Mouse (Mus musculus) urinary bladder, adult 2 months (tissue): ENCODE results near the gene Gsg1l. TPM values are rescaled to one million over a fixed set of nuclear protein-coding genes. Genes with fewer than 3 reads are reported as not detected.

Source experiments
- DNase-seq: peaks from one replicate; pipeline ENCODE4 v3.0.0; 2022; ENCODE audit warnings: low spot score
- polyA plus RNA-seq: library from polyadenylated mRNA; depleted of rRNA; stranded (reverse); fragments of >200 nt; gene quantifications from 2 replicates; pipeline ENCODE4 v1.2.3, GENCODE M21; 2012

The Gsg1l gene
- polyA plus RNA-seq, 1 experiment = 0.63 TPM

DNA sequence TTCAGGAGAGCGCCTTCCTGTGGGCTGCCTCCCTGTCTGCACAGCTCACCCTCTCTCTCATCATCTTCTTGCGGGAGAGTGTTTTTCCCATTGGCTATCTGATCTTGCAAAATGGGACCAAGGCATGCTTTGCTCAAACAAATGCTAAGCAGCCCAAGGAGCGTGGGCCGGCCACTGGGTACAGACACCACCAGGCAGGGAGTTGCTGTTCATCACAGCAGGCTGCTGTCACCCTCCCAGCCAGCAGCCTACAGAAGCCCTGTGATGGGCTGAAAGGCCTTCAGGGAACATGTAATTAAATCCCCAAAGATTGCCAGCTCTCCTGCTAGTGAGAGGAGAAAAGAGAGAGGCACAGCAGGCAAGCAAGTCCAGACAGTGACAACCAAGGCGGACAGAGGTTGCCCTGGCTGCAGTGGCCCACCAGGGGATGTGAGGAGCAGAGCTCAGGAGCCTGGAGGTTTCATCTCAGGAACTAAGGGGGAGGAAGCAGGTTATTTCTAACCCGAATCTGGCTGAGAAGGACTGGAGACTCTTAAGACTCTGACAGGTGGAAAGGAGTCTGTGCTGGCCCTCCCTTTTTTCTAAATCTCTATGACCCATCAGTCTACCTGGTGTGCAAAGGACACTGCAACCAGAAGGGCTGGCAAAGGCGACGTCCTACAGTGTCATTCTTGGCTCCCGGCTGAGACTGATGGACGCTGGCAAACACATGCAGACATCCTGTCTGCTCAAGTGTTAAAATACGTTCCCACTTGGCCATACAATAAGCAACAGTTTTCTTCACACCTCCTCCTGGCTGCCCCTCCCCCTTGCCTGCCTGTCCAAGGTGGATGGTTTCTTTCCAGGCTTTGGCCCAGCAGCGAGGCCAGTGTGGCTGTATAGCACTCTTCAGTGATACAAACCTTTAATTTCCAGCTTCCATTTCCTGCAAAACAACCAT is 98.0 kb downstream of the Gsg1l start:
- no peak for DNase-seq

DNA sequence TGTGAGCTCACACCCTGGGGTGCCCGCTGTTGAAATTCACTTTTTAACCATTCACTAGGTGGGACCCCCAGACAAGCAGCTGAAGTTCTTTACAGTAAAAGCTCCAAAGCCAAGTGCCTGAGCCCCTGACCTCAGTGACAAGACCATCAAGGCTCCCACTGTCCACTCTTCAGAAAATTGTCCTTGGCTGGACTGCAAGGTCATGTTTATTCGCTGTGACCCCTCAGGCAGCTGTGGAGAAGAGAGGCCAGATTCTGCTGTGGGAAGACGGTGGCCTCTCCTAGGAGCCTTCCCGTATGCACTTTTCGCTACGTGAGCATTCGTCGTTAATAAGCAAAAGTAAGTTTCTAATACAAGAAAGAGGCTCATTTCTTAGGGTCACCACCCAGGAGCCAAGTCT is 102.6 kb downstream of the Gsg1l start:
- no peak for DNase-seq

DNA sequence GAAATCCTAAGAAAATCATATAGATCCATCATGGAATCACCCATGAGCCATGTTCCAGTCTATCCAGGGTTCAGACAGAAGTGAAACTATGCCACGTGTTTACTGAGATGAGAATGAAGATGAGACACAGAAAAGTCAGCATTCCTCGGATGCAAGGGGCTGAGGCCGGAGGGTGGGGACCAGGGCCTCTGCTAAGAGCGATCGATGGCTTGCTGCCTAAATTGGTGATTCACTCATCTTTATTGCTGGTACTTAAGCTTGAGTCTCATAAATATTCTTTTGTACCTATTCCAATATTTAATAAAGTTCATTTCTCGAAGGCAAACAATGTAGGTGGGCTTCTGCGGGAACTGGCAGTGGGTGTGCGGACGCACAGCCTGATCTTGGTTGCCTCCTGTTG is 105.5 kb downstream of the Gsg1l start:
- DNase-seq = no peak

DNA sequence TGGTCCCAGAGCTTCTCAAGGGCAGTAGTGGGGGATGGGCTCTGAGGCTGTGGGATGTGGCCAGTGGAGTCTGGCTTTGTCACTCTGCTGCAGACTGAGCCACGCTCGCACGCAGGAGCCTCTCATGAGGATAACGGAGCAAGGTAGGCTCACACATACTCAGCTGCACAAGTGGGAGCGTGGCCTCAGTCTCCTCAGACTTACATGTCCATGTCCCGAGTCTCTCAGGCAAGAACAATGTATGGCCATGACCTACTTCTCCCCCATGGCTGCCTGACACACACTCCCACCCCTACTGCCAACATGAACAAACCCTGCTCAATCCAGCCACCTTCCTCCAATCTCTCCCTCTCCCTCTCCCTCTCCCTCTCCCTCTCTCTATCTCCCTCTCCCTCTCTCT is 106.8 kb downstream of the Gsg1l start:
- DNase-seq = no peak

DNA sequence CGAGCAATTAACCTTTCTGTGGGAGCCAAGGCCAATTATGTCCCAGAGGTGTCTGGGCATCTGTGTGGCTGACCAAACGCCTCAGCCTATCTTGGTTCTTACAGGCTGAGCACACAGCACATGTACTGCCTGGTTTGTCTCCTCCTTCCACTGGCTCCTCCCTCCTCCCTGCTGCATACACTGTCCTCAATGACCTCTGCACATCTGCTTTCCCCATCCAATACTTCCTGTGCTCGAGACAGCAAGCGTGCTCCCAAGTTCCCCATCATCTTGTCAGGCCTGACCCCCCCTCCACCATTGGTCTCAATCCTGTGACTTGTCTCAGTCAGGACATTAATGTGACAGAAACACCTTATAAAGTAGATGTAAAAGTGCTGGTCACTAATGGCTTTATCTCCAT is 108.3 kb downstream of the Gsg1l start:
- no peak for DNase-seq

DNA sequence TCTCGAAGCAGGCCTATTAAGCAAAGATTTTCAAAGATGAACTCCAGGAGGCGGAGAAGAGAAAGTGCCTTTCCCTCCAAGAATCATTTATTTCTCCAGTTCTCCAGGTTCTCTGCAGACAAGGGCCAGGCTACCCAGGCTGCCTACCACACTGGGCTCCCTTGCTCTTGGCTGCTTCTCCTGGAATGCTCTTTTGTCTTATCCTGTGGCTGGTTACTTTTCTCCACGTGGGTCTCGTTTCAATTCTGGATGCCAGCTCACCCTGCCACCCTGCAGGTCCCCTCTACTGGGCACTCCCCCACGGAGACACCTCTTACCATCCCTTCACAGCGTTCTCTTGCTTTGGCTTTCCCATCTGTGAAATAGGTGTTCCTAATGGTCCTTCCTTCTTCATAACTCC is 109.4 kb downstream of the Gsg1l start:
- no peak for DNase-seq

DNA sequence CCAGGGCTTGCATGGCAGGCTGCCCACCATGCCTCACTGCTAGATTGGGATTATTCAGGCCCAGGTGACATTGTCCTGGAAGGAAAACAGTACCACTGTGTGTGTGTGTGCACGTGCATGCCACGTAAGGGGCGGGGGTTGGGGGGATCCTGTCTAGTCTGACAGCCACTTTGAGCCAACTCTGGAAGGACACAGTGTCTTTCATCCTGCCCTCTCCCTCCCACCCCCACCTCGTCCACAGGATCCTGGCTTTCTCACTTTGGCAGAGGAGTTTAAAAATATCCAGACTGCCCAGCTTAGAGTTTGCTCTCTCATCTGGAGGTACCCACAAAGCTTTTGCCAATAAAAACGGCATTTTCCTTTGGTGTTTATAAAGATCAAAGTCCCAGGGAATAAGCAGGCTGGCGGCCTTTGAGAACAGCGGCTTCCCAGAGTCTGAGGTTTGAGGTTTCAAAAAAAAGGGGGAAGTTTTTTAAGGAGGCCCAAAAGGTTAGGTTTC is 110.0 kb downstream of the Gsg1l start:
- DNase-seq = no peak

DNA sequence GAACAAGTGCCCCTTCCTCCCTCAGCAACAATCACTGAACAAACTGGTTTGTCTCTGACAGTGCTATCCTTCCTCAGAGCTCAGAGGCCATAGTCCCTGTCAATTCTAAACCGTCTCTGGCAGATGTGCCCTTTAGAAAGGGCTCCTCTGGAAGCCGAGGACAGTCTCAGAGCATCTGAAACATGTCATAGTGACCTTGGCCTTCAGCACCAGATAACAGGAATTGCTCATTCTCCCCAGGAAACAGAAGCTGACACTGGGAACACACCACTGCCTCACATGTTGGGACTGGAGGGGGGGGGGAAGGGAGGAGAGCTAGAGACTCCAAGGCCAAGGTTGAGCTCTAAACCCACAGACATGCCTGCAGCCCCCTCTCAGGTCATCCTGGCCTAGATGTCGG is 113.1 kb downstream of the Gsg1l start:
- DNase-seq = no peak

DNA sequence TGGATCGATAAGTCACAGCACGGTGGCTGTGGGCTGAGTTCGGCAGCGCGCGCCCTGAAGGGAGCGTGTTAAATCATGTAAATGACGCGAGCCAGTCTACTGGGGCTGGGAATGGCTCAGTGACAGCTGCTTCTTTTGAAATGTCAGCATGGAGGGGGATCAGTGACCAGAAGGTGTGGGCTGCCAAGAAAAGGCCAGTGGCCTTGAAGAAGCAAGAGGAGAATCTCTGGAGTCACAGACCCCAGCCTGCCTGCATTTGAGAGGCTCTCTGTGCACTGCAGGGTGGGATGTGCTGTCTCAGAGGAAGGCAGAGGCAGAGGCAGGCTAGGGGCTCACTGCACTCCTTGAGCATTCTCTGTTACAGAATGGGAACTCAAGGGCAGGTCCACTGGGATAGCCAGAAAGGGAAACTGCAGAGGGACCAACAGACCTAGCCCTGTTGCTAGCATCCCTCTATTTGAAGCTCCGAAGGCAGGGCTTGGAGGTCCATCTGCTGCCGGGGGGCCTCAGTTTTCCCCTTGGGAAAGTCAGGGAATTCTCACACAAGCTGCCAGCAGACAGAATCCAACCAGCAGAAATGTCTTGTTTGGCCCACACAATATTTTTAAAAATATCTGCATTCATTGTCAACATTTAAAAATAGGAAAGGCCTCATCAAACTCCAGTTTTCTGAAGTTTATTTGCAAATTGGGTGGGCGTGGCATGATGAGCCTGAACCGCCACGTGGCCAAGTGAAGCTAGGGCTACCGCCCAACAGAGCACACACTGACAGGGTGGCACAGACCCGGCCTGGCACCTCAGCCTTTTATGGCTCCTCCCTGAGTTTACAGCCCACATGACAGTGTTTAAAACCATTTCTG is 115.6 kb downstream of the Gsg1l start:
- no peak for DNase-seq

DNA sequence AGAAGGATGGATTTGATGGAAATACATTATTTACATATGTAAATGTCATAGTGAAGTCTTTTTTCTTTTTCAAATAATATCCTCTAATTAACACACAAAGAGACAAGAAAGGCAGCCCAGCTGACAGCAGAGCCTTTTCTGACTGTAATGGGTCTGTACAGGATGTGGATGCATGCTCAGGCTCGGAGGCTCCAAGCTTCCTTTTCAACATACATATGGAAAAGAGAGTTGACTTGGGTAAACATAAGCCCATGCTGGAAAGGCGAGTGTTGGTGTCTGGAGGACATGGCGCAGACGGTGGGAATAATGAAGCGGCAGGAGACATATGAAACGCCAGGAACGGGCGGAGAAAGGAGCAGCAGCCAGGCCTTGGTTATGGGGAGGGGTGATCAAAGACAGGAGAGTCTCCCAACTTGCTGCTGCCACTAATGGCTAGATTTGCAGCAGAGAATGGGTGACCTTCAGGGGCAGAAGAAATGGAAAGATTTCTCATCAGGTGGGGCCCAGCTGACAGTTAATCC is 118.1 kb downstream of the Gsg1l start:
- no peak for DNase-seq

DNA sequence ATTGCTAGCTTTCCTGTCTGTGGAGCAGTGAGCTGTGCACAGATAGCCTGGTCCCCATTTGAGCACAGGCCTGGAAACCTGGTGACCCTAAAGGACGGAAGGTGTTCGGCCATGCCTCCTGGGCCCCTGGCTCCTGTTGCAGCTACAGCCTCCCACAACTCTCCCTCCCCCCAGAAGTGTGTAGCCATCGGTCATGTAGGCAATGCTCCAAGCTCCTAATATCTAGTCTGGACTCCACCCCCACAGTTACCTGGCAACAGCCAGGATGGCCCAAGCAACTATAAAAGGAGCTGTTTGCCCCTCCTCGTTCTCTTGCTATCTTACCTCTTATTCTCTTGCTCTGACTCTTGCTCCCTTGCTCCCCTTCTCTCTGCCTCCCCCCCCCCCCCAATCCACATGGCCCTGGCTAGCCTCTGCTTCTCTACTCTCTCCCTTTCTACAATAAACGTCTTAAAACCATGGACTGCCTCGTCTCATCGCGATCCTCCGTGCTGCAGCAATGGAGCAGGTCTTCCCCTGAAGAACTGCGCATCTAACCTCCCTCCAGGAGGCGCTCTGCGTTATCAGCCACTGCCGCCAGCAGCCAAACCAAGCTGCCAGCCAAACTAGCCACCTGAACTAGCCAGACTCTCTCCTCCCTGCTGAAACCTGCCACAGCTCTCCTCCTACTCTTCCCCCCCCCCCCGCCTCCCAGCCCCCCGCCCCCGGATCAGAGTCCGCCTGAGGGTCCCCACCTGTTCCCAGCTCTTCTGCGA is 122.7 kb downstream of the Gsg1l start:
- no peak for DNase-seq

DNA sequence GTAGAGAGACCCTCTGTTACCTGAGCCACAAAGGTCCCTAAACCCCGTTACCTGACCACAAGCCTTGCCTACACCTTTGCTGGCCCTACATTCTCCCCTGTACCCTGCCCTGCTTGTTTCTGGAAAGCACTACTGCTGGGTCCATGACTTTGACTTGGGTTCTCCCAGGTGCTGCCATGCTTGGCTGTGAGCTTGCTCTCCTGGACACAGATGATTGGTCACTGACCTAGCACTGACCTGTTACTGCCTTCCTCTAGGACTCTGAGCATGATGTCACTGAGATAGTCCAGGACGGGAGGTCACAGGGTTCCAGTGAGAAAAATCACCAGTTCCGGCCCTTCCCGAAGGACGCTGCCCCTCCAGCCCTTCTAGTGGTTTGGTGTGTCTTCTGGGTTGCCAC is 123.4 kb downstream of the Gsg1l start:
- no peak for DNase-seq

DNA sequence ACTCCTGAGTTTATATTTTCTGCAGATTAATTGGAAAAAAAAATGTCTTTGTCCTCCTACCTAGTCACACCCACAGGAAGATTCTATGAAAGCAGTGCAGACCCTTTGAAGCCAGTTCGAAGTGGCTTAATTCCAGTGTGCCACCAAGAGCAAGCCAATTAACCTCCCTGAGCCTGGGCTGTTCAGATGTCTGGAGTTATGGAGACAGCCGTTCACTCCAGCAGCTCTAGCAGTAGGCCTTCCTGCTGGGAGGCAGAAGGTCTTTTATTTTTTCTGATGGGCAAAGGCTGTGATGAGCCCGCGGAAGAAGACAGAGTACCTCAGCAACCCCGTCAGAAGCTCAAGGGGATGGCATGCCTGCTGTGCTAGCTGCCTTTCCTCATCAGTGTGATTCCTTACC is 127.2 kb downstream of the Gsg1l start:
- DNase-seq = no peak

DNA sequence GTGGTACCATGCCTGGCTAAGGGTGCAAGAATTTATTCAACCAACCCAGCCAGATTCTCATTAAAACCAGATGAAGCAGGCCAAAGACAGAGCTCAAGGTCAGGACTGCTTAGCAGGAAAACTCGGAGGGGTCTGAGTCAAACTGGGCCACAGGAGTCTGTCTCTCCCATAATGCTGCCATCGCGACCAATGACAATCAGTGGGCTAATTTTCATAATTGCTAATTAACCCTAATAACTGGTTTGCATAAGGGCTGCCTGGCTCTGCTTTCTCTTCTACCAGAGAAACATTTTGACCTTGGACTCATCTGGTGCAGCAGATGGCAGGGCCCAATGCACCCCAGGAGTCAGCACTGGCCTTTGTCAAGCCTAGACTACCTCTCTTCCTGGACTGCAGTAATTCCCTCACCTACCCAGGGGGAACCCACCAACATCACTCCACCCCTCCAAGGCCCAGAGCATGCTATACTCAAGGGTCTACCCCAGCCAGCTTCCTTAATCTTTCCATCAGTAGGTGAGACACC is 127.8 kb downstream of the Gsg1l start:
- no peak for DNase-seq

DNA sequence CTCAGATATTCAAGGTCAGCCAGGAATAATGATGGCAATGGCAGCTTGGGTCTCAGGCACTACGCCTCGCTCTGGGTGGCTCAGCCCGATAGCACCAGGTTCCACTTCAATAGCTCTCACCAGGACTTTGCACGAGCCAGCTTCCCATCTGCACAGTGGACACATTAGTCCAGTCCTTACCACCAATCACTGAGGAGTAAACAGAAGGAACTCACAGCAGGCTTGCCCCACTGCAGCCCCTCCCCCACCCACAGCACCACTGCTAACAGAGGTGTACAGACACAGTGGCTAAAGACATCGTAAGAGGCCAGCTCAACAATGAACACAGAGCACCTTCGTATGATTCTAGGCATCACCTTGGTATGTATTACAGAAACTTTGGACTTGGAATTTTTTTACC is 128.4 kb downstream of the Gsg1l start:
- no peak for DNase-seq

DNA sequence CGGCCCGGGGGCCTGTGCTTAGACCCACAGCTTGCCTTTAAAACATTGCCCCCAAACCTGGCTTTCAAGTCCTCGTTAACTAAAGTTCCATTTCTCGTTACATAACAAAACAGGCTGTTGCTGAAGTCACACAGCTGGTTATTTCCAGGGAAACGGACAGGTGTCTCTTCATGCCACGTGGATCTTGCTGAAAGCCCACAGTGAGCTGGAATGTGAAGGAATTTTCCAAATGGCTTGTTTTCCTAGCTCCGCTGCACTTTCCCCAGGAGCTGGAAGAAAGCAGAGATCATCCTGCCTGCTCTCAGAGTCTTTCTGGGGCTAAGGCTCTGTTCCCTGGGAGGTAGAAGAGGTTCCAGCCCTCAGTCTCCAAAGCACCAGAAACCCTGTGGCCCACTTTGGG is 130.3 kb downstream of the Gsg1l start:
- no peak for DNase-seq

DNA sequence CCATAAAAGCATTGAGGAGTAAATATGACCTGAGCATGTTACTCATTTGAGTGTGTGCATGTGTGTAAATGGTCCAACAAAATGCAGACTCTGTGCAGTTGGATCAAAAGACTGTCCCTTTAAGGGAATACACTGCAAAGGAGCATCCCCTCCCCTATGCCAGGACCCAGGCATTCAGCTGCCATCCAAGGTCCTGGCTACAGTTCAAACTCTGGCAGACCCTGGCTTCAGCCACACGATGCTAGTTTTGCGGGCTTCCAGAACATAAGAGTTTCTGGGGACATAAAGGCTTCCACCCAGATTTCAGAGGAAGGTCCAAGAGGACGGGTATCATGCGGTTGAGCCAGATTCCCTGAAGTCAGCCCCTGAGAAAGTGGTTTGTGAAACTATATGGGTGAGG is 133.2 kb downstream of the Gsg1l start:
- no peak for DNase-seq

DNA sequence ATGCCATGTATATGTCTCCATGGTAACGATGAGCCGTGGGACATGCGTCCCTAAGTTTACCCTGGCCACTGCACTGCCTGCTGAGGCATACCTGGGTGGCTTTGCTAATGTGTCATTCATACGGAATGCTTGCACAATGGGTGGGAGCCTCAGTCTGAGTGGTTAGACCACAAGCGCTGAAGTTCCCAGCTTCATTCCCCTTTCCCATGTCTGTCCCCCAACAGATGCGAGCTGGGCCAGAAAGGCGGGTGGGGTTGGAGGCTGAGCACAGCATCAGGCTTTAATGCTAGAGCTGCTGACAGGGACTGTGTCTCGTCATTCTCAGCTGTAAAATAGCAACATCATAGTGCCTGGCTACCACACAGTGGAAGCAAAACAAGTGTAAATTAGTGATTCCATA is 136.3 kb downstream of the Gsg1l start:
- DNase-seq = no peak

DNA sequence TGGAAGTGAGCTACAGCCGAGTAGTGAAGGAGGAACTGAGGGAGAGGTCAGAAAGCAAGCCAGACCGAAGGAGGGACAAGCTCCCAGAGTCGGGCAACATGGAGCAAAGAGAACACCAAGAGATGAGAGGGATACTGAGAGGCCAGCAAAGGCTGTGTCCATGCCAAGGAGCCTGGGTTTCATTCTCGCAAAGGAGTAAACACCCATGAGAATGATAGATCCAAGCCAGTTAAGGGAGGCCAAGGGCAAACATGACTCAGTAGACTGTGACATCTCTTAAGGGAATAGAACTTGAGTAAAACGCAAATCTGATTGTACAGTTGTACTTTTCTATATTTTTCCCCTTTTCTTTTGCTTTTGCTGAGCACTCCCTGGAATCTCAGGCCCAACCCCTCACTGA is 137.6 kb downstream of the Gsg1l start:
- no peak for DNase-seq

DNA sequence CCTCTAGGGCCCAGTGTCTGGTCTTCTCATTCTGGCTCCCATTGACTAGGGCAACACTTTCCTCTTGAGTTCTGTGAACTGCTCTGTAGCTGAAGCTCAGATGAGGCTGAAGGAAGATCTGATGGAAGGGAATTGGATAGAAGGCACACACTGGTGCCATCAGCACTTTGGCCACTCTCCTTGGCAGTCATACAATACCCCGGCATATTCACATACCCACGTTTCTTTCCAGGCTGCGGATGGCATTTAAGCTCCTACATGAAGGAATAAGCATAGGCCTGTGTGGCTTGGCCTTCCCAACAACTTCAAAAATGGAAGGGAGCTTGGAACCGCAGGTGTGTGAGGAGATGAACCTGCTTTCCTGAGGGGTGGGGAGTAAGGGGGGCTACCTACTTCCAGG is 138.7 kb downstream of the Gsg1l start:
- no peak for DNase-seq

DNA sequence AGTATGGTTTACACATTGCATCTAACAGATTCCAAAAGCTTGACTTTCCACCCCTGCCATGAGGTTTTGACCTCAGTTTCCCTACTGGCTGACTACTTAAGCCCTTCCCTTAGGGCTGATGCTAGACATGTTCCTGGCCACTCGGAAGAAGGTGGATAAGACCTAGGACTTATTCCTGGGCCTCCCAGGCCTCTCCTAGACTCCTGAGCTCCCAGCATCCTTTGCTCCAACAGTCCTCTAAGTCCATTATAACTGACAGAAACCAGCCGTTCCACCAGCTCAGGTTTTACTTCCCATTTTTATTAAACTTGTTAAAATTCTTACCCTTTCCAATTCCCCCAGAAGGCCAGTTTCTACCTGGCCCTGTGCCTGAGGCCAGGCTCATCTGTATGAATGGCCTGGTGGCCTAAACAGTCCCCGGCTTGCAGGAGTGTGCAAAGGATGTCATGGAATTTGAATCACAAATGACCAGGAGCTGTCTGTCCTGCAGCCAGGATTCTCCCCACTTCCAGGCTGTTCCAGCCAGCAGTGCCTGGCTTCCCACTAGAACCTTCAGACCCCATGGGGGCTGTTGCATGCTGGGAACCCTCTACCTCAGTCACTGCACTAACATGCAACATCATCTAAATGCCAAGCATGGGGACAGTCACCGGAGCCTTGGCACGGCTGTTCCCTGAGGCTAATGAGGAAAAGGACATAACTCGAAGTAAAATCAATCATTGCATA is 139.7 kb downstream of the Gsg1l start:
- DNase-seq = no peak
